Mouse (Mus musculus): ENCODE data around the gene Ggta1.
"Not testable (repeated sequence)": the region's sequence is repeated elsewhere in the genome, so short reads cannot be mapped to it uniquely, and the experiment has no call there.

Ggta1 gene

GRCm38 (mm10) chr2:35461131-35461947 lies 1.7 kb downstream of the Ggta1 start:
- DNase-seq (ENCODE audit: low spot score in 2 of 2): no peak

- no peak for DNase-seq (ENCODE audit: low spot score in 2 of 2)
These were observed 2.6 kb downstream of the Ggta1 start for GRCm38 (mm10) chr2:35460378-35460880.

GRCm38 (mm10) chr2:35459316-35459715 lies 3.7 kb downstream of the Ggta1 start:
- no peak for DNase-seq (ENCODE audit: low spot score in 2 of 2)

- no peak for DNase-seq (ENCODE audit: low spot score in 2 of 2)
These were observed 4.6 kb downstream of the Ggta1 start for GRCm38 (mm10) chr2:35458421-35458820.

GRCm38 (mm10) chr2:35453736-35454135 lies 9.3 kb downstream of the Ggta1 start:
- DNase-seq (ENCODE audit: low spot score in 2 of 2): no peak

GRCm38 (mm10) chr2:35452695-35453094 lies 10.3 kb downstream of the Ggta1 start:
- not testable (repeated sequence) for DNase-seq (ENCODE audit: low spot score in 2 of 2)

GRCm38 (mm10) chr2:35451484-35452050 lies 11.5 kb downstream of the Ggta1 start:
- DNase-seq (ENCODE audit: low spot score in 2 of 2): no peak

- DNase-seq (ENCODE audit: low spot score in 2 of 2): no peak
These were observed 12.2 kb downstream of the Ggta1 start for GRCm38 (mm10) chr2:35450856-35451255.

- DNase-seq (ENCODE audit: low spot score in 2 of 2): no peak
These were observed 13.1 kb downstream of the Ggta1 start for GRCm38 (mm10) chr2:35449687-35450622.

GRCm38 (mm10) chr2:35448914-35449670 lies 13.9 kb downstream of the Ggta1 start:
- no peak for DNase-seq (ENCODE audit: low spot score in 2 of 2)

GRCm38 (mm10) chr2:35448215-35448913 lies 14.7 kb downstream of the Ggta1 start:
- no peak for DNase-seq (ENCODE audit: low spot score in 2 of 2)

GRCm38 (mm10) chr2:35447453-35447852 lies 15.6 kb downstream of the Ggta1 start:
- no peak for DNase-seq (ENCODE audit: low spot score in 2 of 2)

- DNase-seq (ENCODE audit: low spot score in 2 of 2): no peak
These were observed 16.2 kb downstream of the Ggta1 start for GRCm38 (mm10) chr2:35446798-35447197.

GRCm38 (mm10) chr2:35446300-35446699 lies 16.7 kb downstream of the Ggta1 start:
- DNase-seq (ENCODE audit: low spot score in 2 of 2): no peak

GRCm38 (mm10) chr2:35445610-35446009 lies 17.4 kb downstream of the Ggta1 start:
- DNase-seq (ENCODE audit: low spot score in 2 of 2): no peak

GRCm38 (mm10) chr2:35444764-35445262 lies 18.2 kb downstream of the Ggta1 start:
- no peak for DNase-seq (ENCODE audit: low spot score in 2 of 2)

GRCm38 (mm10) chr2:35443981-35444763 lies 18.9 kb downstream of the Ggta1 start:
- DNase-seq (ENCODE audit: low spot score in 2 of 2): no peak

GRCm38 (mm10) chr2:35443325-35443724 lies 19.7 kb downstream of the Ggta1 start:
- no peak for DNase-seq (ENCODE audit: low spot score in 2 of 2)

- DNase-seq (ENCODE audit: low spot score in 2 of 2): no peak
These were observed 21.0 kb downstream of the Ggta1 start for GRCm38 (mm10) chr2:35442079-35442478.

- no peak for DNase-seq (ENCODE audit: low spot score in 2 of 2)
These were observed 21.6 kb downstream of the Ggta1 start for GRCm38 (mm10) chr2:35441419-35441818.

Data from frontal cortex, postnatal 10 days (tissue).